Mouse (Mus musculus): ENCODE results near the gene Zfp108. TPM values are rescaled to one million over a fixed set of nuclear protein-coding genes. Genes with fewer than 3 reads are reported as not detected.
"Not testable (repeated sequence)": the region's sequence is repeated elsewhere in the genome, so short reads cannot be mapped to it uniquely, and the experiment has no call there.

The Zfp108 gene
- polyA plus RNA-seq, 1 experiment from 2014 or later: 4.0 TPM

DNA sequence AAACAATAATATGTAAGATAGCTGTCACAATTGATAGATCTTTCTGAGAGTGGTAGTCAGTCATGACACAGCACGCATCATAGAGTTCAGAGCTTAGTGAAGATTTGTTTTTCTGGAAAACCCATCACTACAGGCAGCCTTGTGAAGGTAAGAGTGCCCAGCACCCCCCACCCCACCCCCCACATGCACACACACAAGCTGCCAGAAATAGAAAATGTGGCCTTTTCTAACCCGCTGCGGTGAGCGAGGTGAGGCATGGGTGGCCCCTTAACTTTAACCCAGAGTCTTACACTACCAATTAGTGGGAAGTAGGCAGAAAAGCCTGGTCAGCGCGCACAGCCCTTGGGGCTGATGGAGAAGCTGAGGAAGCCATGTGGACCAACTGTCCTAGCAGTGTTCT is 16.6 kb downstream of the Zfp108 start:
- 96% methylated on average over 6 of the region's 6 CpGs for WGBS
- Histone ChIP-seq H3K4me3 (ENCODE audit: low read depth, low read length) (no peak overlapping the region), H3K4me2 (ENCODE audit: low read depth, low read length) (no peak overlapping the region)

DNA sequence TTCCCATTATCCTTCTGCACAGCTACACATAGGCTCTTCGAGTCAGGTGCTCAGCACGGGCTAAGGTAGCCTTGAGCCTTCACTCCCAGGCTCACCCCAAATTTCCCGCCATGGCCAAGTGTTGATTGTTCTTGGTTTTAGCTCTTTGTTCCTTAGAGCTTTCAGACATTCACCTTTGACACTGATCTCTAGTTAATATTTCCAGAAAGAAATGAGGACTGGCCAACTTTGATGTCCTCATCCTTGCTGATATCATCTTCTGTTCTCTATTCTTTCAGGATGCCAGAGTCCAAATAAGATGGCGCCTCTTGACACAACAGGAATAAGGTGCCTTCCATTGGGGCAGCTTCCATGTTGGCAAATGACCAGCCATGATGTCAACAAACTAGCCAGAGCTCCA is 19.9 kb downstream of the Zfp108 start:
- Histone ChIP-seq H3K9ac (replicated peaks; ENCODE audit: low read length) (no peak overlapping the region), H3K4me3 (ENCODE audit: low read depth, low read length) (no peak overlapping the region), H3K9me3 (replicated peaks; ENCODE audit: control insufficient read depth, low read length) (no peaks in the 10 kb centered on the region), H3K27me3 (ENCODE audit: control insufficient read depth, insufficient read depth, low read length) (no peaks in the 10 kb centered on the region), H3K4me2 (ENCODE audit: low read depth, low read length) (no peak overlapping the region), H3K4me1 (ENCODE audit: control insufficient read depth, insufficient read depth, low read length) (no peaks in the 10 kb centered on the region), H3K27ac (replicated peaks; ENCODE audit: low read depth, low read length) (no peak overlapping the region), H3K36me3 (replicated peaks; ENCODE audit: control insufficient read depth, insufficient read depth, low read depth, low read length) (peaks cover 9% of the 10 kb centered on the region)
- no peak for ATAC-seq (replicated peaks; ENCODE audit: insufficient number of reproducible peaks, low FRiP score, low TSS enrichment, low read depth)
- WGBS: 95% methylated on average over 4 of the region's 4 CpGs
- no peak for DNase-seq (ENCODE audit: low spot score)

More for the DNA sequence above, 16.6 kb downstream of the Zfp108 start:
- no peaks in the 10 kb centered on the region for H3K27me3 ChIP-seq (ENCODE audit: control insufficient read depth, insufficient read depth, low read length)
- ATAC-seq (replicated peaks; ENCODE audit: insufficient number of reproducible peaks, low FRiP score, low TSS enrichment, low read depth) (no peak), DNase-seq (ENCODE audit: low spot score) (no peak)
- H3K27ac ChIP-seq (replicated peaks; ENCODE audit: low read depth, low read length): no peak overlapping the region
- no peak overlapping the region for H3K9ac ChIP-seq (replicated peaks; ENCODE audit: low read length)
- H3K4me1 ChIP-seq (ENCODE audit: control insufficient read depth, insufficient read depth, low read length): no peaks in the 10 kb centered on the region
- no peaks in the 10 kb centered on the region for H3K9me3 ChIP-seq (replicated peaks; ENCODE audit: control insufficient read depth, low read length)
- peaks cover 9% of the 10 kb centered on the region for H3K36me3 ChIP-seq (replicated peaks; ENCODE audit: control insufficient read depth, insufficient read depth, low read depth, low read length)

DNA sequence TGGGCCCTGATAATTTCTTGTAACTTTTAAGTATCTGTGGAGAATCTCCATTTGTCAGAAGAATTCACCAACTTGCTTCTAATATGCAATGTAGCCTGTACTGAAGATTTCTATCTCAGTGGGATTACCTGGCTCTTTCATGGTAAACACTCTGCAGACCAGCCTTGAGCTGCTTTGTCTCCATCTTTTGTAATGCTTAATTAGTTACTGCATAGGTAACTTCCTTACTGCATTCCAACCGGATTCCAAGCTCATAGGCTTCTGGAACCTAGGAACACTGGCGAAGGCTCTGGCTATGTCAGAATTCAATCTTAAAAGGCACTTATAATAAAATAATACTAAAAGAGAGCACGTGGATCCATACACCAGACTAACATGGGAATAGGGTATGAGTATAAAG is 24.2 kb downstream of the Zfp108 start:
- not testable (repeated sequence) for H3K9ac ChIP-seq (replicated peaks; ENCODE audit: low read length); DNase-seq (ENCODE audit: low spot score); H3K4me1 ChIP-seq (ENCODE audit: control insufficient read depth, insufficient read depth, low read length); H3K27ac ChIP-seq (replicated peaks; ENCODE audit: low read depth, low read length); H3K4me3 ChIP-seq (ENCODE audit: low read depth, low read length); ATAC-seq (replicated peaks; ENCODE audit: insufficient number of reproducible peaks, low FRiP score, low TSS enrichment, low read depth); H3K36me3 ChIP-seq (replicated peaks; ENCODE audit: control insufficient read depth, insufficient read depth, low read depth, low read length); H3K27me3 ChIP-seq (ENCODE audit: control insufficient read depth, insufficient read depth, low read length); H3K4me2 ChIP-seq (ENCODE audit: low read depth, low read length); H3K9me3 ChIP-seq (replicated peaks; ENCODE audit: control insufficient read depth, low read length)
- WGBS: 75% methylated on average over 3 of the region's 3 CpGs

DNA sequence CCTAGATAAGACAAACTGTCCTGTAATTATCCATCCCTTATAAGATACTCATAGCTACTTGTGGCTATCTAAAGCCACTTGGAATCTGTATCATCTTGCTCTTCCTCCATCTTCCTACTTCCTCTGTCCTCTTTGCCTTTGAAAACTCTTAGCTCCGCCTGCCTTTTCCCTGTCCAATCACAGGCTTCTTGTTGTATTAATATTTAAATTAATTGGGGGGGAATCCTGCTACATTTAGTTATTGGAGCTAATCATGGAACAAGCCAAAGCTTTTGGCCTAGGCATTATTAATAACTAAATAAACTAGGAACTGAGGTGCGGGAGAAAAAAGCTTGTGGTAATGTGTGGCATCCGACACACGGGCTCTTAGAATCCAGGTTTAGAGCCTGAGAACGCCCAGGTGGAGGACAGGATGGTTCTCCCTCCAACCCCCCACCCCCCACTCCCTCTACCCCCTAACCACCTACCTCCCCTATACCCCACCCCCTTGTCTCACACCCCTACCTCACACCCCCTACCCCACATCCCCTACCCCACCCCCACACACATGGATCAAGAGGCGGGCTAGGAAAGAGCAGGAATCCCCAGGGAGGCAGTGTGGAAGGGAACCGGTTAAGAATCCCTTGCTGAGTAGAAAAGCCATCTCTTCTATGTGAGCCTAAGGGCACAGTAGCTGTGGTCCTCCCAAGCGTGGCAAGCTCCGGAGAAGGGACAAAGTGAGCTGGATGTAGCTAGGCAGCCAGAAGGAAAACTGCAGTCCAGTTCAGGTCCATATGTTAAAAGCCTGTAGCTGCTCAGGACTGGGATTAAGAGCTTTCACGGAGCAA is 25.6 kb downstream of the Zfp108 start:
- H3K27ac ChIP-seq (replicated peaks; ENCODE audit: low read depth, low read length): no peak overlapping the region
- no peak overlapping the region for H3K9ac ChIP-seq (replicated peaks; ENCODE audit: low read length)
- no peaks in the 10 kb centered on the region; the same call in 1 of the 2 replicates for H3K36me3 ChIP-seq (replicated peaks; ENCODE audit: control insufficient read depth, insufficient read depth, low read depth, low read length)
- DNase-seq (ENCODE audit: low spot score) (no peak), ATAC-seq (replicated peaks; ENCODE audit: insufficient number of reproducible peaks, low FRiP score, low TSS enrichment, low read depth) (no peak)
- no peaks in the 10 kb centered on the region for H3K4me1 ChIP-seq (ENCODE audit: control insufficient read depth, insufficient read depth, low read length)
- H3K27me3 ChIP-seq (ENCODE audit: control insufficient read depth, insufficient read depth, low read length): no peaks in the 10 kb centered on the region
- no peaks in the 10 kb centered on the region for H3K9me3 ChIP-seq (replicated peaks; ENCODE audit: control insufficient read depth, low read length)
- H3K4me2 ChIP-seq (ENCODE audit: low read depth, low read length): no peak overlapping the region
- no peak overlapping the region for H3K4me3 ChIP-seq (ENCODE audit: low read depth, low read length)
- WGBS: 54% methylated on average over 10 of the region's 10 CpGs

DNA sequence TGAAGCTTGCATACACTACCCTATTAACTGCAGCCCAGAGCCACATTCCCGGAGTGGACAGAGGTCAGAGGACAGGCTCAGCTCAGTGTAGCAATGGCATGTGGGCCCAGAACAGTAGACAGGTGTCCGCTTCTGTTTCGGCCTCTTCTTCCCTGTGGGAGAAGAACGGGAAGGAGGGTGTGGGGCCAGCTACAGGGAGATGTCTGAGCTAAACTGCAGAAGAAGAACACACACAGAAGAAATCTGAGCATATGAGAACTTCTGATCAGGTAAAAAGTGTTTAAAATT is 26.2 kb downstream of the Zfp108 start:
- Histone ChIP-seq H3K4me3 (ENCODE audit: low read depth, low read length) (no peak overlapping the region), H3K27ac (replicated peaks; ENCODE audit: low read depth, low read length) (no peak overlapping the region), H3K9ac (replicated peaks; ENCODE audit: low read length) (no peak overlapping the region), H3K4me1 (ENCODE audit: control insufficient read depth, insufficient read depth, low read length) (no peaks in the 10 kb centered on the region), H3K9me3 (replicated peaks; ENCODE audit: control insufficient read depth, low read length) (no peaks in the 10 kb centered on the region), H3K4me2 (ENCODE audit: low read depth, low read length) (no peak overlapping the region), H3K36me3 (replicated peaks; ENCODE audit: control insufficient read depth, insufficient read depth, low read depth, low read length) (no peaks in the 10 kb centered on the region), H3K27me3 (ENCODE audit: control insufficient read depth, insufficient read depth, low read length) (no peaks in the 10 kb centered on the region)
- no peak for ATAC-seq (replicated peaks; ENCODE audit: insufficient number of reproducible peaks, low FRiP score, low TSS enrichment, low read depth)
- WGBS: 56% methylated on average over 4 of the region's 4 CpGs
- no peak for DNase-seq (ENCODE audit: low spot score)

DNA sequence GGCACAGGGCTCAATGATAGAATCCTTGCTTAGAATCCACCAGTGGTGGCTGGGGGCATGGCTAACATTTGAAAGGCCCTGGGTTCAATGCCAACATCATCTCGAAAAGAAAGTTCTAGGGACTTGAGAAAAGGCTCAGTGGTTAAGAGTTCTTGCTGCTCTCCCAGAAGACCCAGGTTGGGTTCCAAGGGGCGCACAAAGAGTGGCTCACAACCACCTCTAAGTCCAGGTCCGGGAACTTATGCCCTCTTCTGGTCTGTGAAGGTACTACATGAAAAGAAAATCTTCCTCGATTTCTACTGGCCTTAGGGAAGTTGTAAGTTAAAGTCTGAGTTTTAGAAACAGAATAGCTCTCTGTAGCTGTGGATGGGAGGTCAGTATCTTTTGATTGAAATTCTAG is 31.5 kb downstream of the Zfp108 start:
- Histone ChIP-seq H3K27ac (replicated peaks; ENCODE audit: low read depth, low read length) (no peak overlapping the region), H3K9me3 (replicated peaks; ENCODE audit: control insufficient read depth, low read length) (no peaks in the 10 kb centered on the region), H3K36me3 (replicated peaks; ENCODE audit: control insufficient read depth, insufficient read depth, low read depth, low read length) (peaks cover 13% of the 10 kb centered on the region), H3K27me3 (ENCODE audit: control insufficient read depth, insufficient read depth, low read length) (no peaks in the 10 kb centered on the region), H3K4me2 (ENCODE audit: low read depth, low read length) (no peak overlapping the region), H3K9ac (replicated peaks; ENCODE audit: low read length) (no peak overlapping the region), H3K4me1 (ENCODE audit: control insufficient read depth, insufficient read depth, low read length) (no peaks in the 10 kb centered on the region), H3K4me3 (ENCODE audit: low read depth, low read length) (no peak overlapping the region)
- DNase-seq (ENCODE audit: low spot score): no peak
- ATAC-seq (replicated peaks; ENCODE audit: insufficient number of reproducible peaks, low FRiP score, low TSS enrichment, low read depth): no peak
- 48% methylated on average over 4 of the region's 4 CpGs for WGBS

DNA sequence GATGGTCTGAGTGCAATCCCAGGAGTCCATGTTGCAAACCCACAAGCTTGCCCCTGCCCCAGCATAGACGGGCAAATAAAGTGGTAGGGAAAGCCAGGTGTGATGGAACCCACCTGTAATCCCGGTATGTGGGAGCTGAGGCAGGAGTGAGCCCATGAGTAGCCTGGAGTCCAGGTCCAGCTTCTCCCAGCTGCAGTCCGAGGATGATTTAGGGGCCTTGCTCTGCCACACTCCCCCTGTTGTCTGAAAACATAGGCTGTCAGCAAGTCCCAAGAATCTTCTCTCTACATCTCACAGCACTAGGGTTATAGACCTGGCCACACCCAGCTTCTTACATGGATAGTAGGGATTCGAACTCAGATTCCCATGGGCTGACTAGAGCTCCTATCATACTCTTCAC is 32.3 kb downstream of the Zfp108 start:
- H3K36me3 ChIP-seq (replicated peaks; ENCODE audit: control insufficient read depth, insufficient read depth, low read depth, low read length): peaks cover 21% of the 10 kb centered on the region
- DNase-seq (ENCODE audit: low spot score) (no peak), ATAC-seq (replicated peaks; ENCODE audit: insufficient number of reproducible peaks, low FRiP score, low TSS enrichment, low read depth) (no peak)

DNA sequence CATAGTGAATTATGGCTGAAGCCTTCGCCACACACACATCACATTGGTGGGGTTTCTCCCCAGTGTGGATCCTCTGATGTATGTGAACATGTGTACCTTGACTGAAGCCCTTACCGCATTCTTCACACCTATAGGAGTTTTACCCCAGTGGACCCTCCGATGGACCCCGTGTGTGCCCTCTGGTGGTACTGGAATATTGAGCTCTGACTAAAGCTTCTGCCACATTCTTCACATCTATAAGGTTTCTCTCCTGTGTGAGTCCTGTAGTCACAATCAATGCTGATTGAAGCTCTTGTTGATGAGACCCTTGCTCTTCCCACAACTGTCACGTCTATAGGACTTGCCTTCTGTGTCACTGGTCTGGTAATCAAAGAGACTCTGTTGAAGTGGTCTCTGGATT is 33.1 kb downstream of the Zfp108 start:
- no peak for DNase-seq (ENCODE audit: low spot score)
- ATAC-seq (replicated peaks; ENCODE audit: insufficient number of reproducible peaks, low FRiP score, low TSS enrichment, low read depth): no peak
- Histone ChIP-seq H3K27ac (replicated peaks; ENCODE audit: low read depth, low read length) (no peak overlapping the region), H3K27me3 (ENCODE audit: control insufficient read depth, insufficient read depth, low read length) (no peaks in the 10 kb centered on the region), H3K9me3 (replicated peaks; ENCODE audit: control insufficient read depth, low read length) (no peaks in the 10 kb centered on the region), H3K36me3 (replicated peaks; ENCODE audit: control insufficient read depth, insufficient read depth, low read depth, low read length) (peaks cover 28% of the 10 kb centered on the region), H3K4me1 (ENCODE audit: control insufficient read depth, insufficient read depth, low read length) (no peaks in the 10 kb centered on the region), H3K4me2 (ENCODE audit: low read depth, low read length) (no peak overlapping the region), H3K9ac (replicated peaks; ENCODE audit: low read length) (no peak overlapping the region), H3K4me3 (ENCODE audit: low read depth, low read length) (no peak overlapping the region)
- WGBS: 79% methylated on average over 5 of the region's 5 CpGs

More for the DNA sequence above, 32.3 kb downstream of the Zfp108 start:
- WGBS: 78% methylated on average over 4 of the region's 4 CpGs
- Histone ChIP-seq H3K27ac (replicated peaks; ENCODE audit: low read depth, low read length) (no peak overlapping the region), H3K27me3 (ENCODE audit: control insufficient read depth, insufficient read depth, low read length) (no peaks in the 10 kb centered on the region), H3K9ac (replicated peaks; ENCODE audit: low read length) (no peak overlapping the region), H3K4me1 (ENCODE audit: control insufficient read depth, insufficient read depth, low read length) (no peaks in the 10 kb centered on the region), H3K4me3 (ENCODE audit: low read depth, low read length) (no peak overlapping the region), H3K9me3 (replicated peaks; ENCODE audit: control insufficient read depth, low read length) (no peaks in the 10 kb centered on the region), H3K4me2 (ENCODE audit: low read depth, low read length) (no peak overlapping the region; the same call in 1 of the 2 replicates)
